Mouse (Mus musculus) liver, embryonic 13.5 days (tissue): ENCODE data around the gene Orai1. TPM values are rescaled to one million over a fixed set of nuclear protein-coding genes. Genes with fewer than 3 reads are reported as not detected.
A peak's percentile ranks its signal among the peaks of the same experiment; 100 is the strongest.
"Not testable (repeated sequence)": the region's sequence is repeated elsewhere in the genome, so short reads cannot be mapped to it uniquely, and the experiment has no call there.

ENCODE experiments used
- ATAC-seq: fragments of 200-750 bp; cut with Nextera tagmentation; 2 replicates; pipeline ENCODE4 v1.8.0; 2017; ENCODE audit warnings: low read depth, mild to moderate bottlenecking, moderate number of reproducible peaks, moderate library complexity
- DNase-seq: peaks from one replicate; pipeline ENCODE4 v3.0.0; 2022
- H3K27ac ChIP-seq: fragments of 300-500 bp; sonication (generic); 2 replicates; pipeline ENCODE4 v1.5.1; 2015; ENCODE audit warnings: moderate library complexity, mild to moderate bottlenecking, inconsistent platforms
- H3K27me3 ChIP-seq: fragments of 300-500 bp; sonication (generic); 2 replicates; pipeline ENCODE4 v1.6.1; 2015; ENCODE audit warnings: mild to moderate bottlenecking, inconsistent platforms
- H3K36me3 ChIP-seq: fragments of 300-500 bp; sonication (generic); 2 replicates; pipeline ENCODE4 v1.6.1; 2015; ENCODE audit warnings: mild to moderate bottlenecking, inconsistent platforms
- H3K4me1 ChIP-seq: fragments of 300-500 bp; sonication (generic); replicated peaks from 2 replicates; pipeline ENCODE4 v1.6.1; 2015; ENCODE audit warnings: inconsistent platforms
- H3K4me2 ChIP-seq: fragments of 300-500 bp; sonication (generic); 2 replicates; pipeline ENCODE4 v1.6.1; 2015; ENCODE audit warnings: inconsistent platforms, mild to moderate bottlenecking, moderate library complexity
- H3K4me3 ChIP-seq: fragments of 300-500 bp; sonication (generic); replicated peaks from 2 replicates; pipeline ENCODE4 v1.5.1; 2015; ENCODE audit warnings: mild to moderate bottlenecking, inconsistent platforms
- H3K9ac ChIP-seq: fragments of 300-500 bp; sonication (generic); 2 replicates; pipeline ENCODE4 v1.6.1; 2015; ENCODE audit warnings: mild to moderate bottlenecking, inconsistent platforms
- H3K9me3 ChIP-seq: fragments of 300-500 bp; sonication (generic); replicated peaks from 2 replicates; pipeline ENCODE4 v1.6.1; 2016; ENCODE audit warnings: inconsistent platforms
- WGBS: fragments of 180-500 bp; shearing (Covaris S2); methylation state at CpG from one replicate; pipeline ENCODE4 v1.1.7; 2015; ENCODE audit not compliant: insufficient replicate concordance; 5-methylcytosine and 5-hydroxymethylcytosine counted together
- polyA plus RNA-seq: library from polyadenylated mRNA; unstranded; fragments of >200 nt; fragmentation: Nextera tagmentation; extraction: Ambion mirVana; gene quantifications from 2 replicates; pipeline ENCODE4 v1.2.1, GENCODE M21; 2015

Gene Orai1
- polyA plus RNA-seq, 1 experiment from 2014 or later = 8.2 TPM

DNA sequence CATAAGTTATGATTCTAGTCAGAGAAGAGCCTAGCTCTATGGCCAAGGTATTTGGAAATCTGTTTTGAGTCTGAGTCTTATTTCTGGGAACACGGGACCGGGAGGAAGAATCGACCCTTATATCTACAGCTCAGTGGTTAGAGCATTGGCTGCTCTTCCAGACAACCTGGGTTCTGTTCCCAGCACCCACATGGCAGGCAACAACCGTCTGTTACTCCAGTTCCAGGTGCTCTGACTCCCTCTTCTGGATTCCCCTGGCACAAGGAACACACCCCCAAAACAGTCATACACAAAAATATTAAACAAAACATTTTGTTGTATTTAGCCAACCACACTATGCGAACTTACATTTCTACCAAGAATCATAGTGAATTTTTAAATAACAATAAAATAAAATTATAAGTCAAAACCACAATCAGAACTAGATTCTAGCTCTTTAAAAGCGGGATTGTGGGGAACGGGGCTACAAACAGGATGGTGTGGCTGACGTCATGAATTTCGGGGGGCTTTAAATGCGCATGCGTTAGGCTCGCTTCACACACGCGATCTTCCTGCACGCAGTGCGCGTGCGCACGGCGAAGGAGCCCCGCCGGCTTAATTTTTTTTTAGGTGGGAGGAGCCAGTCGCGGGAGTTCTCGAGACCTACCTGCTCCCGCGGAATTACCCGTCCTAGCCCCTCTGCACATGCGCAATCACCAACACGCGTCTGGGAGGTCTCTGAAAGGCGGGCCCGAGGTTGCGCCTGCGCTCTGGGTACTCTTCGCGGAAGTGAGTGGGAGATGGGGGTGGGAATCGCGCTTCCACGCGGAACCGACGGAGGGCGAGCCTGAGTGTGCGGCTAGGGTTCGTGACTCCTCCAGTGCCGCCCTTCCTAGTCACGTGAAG is 42.7 kb downstream of the Orai1 start:
- Histone ChIP-seq H3K4me1 (peaks cover 28% of the 10 kb centered on the region), H3K9me3 (no peaks in the 10 kb centered on the region), H3K36me3 (no peaks in the 10 kb centered on the region), H3K27ac (peak overlapping the region; percentile 81), H3K4me2 (peak overlapping the region; percentile 76), H3K4me3 (peak overlapping the region; percentile 64), H3K27me3 (no peaks in the 10 kb centered on the region), H3K9ac (peak overlapping the region; percentile 73)
- 7% methylated on average over 48 of the region's 48 CpGs for WGBS
- ATAC-seq (peak; percentile 98), DNase-seq (peak; percentile 100)

DNA sequence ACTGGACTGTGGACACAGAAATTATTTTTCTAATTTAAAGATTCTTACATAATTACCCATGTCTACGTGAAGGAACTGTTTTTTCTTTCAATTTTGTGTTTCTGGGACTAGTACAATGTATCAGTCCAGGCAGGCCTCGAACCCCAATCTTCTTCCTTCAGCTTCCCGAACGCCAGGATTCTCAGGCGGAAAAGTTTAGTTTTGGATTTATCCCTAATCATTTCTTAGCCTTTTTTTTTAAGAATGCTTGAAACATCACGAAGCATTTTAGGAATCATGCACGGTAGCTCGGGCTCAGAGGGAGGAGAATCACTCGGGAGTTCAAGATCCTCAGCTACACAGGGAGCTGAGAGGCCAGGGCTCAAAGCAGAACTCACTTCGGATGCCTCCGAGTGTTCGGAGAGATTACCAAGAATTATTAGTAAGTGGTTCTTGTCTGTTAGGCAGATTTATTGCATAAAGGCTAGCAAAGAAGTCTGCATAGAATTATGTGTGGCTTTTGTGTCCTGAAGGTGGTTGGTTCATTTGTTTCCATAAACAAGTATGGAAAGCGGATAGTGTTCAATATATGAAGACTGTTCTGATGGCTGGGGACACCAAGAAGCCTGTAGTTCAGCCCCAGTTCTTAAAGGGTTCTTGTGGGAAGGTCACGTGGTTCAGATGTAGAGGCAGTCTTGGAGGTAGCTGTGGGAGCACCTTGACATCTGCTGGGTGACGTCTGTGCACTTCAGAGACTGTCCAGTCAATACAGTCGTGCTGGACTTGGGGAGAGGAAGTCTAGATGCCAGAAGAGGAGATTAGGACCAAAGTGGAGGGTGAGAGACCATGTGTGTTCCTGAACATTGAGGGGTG is 43.6 kb downstream of the Orai1 start:
- DNase-seq (no peak), ATAC-seq (no peak)
- Histone ChIP-seq H3K4me1 (peaks cover 28% of the 10 kb centered on the region), H3K36me3 (no peaks in the 10 kb centered on the region), H3K4me2 (peak overlapping the region; percentile 76), H3K27me3 (no peaks in the 10 kb centered on the region), H3K4me3 (peak overlapping the region; percentile 64), H3K9ac (peak overlapping the region; percentile 73), H3K27ac (peak overlapping the region; percentile 81), H3K9me3 (no peaks in the 10 kb centered on the region)
- whole genome bisulfite sequencing = 20% methylated on average over 16 of the region's 16 CpGs

DNA sequence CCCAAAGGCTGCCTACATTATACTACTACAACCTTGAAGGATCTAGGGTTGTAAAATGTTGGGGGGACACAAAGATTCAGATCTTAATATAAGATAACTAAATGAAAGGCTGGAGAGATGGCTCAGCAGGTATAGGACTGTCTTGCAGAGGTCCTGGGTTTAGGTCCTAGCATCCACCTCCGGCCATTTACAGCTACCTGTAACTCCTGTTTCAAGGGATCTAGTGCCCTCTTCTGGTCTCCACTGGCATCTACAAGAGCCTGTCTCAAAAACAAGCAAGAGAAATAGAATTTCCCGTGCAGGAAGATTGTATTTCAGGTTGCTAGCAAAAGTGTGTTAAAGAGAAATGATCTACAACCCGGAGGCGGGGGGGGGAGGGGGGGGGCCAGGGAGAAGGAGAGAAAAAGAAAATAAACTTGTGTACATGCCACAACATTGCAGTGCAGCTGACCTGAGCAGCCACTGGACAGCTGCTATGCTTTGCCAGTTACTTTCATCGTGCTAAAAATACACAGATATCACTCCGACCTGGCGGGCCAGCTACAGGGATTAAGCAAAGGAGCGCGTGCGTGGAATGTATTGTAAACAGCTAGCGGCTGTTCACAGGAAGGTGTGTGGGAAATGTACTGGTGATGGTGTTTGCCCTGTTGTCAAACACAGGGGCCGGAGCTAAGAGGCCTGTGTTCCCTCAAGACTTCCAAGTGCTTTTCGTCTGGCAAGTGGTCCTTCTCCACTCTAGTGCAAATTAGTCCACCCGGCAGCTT is 45.1 kb downstream of the Orai1 start:
- WGBS = 37% methylated on average over 14 of the region's 14 CpGs
- no peaks in the 10 kb centered on the region for H3K9me3 ChIP-seq
- H3K4me3 ChIP-seq = no peak overlapping the region
- DNase-seq (peak; percentile 48), ATAC-seq (no peak)
- H3K27me3 ChIP-seq = no peaks in the 10 kb centered on the region
- H3K4me2 ChIP-seq = no peak overlapping the region
- H3K9ac ChIP-seq = 0 out of 2 replicates have a peak overlapping the region, but pooled peaks have one; percentile 48
- peak overlapping the region; percentile 81; the same call in 1 of the 2 replicates for H3K27ac ChIP-seq
- peaks cover 33% of the 10 kb centered on the region for H3K4me1 ChIP-seq
- no peaks in the 10 kb centered on the region for H3K36me3 ChIP-seq

DNA sequence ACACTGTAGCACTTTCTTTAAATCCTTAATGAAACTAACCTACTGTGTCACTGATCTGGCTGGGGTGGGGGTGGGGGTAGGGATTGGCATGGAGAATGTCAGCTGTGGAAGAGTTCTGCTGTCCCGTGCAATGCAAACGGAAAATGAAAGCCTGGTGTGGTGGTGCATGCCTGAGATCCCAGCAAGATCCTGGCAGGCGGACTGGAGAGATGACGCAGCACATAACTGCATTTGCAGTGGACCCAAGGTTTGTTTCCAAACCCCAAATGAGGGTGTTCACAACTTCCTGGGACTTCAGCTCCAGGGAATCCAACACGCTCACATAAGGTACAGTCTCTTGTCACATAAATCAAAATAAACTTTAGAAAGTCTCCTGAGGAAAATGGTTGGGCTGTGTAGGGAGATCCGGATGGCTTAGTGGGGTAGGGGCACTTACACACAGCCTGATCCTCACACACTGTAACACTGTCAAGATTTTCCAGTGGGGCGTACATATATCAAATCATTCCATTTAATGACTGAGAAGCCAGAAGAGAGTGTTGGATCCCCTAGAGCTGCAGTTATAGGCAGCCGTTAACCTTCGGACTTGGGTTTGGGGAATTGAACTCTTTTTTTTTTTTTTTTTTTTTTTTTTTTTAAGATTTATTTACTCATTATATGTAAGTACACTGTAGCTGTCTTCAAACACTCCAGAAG is 46.0 kb downstream of the Orai1 start:
- Histone ChIP-seq H3K27ac (no peak overlapping the region), H3K36me3 (no peaks in the 10 kb centered on the region), H3K4me2 (no peak overlapping the region), H3K27me3 (no peaks in the 10 kb centered on the region), H3K9ac (no peak overlapping the region), H3K4me3 (no peak overlapping the region), H3K4me1 (peaks cover 33% of the 10 kb centered on the region), H3K9me3 (no peaks in the 10 kb centered on the region)
- 76% methylated on average over 9 of the region's 9 CpGs for WGBS
- ATAC-seq (no peak), DNase-seq (no peak)

GRCm38 (mm10) chr5:123061402-123061749 is 46.5 kb downstream of the Orai1 start:
- H3K9ac ChIP-seq, DNase-seq, H3K4me2 ChIP-seq, H3K4me3 ChIP-seq, H3K9me3 ChIP-seq, H3K27ac ChIP-seq, H3K36me3 ChIP-seq, ATAC-seq, H3K27me3 ChIP-seq: not testable (repeated sequence)
- H3K4me1 ChIP-seq = peaks cover 33% of the 10 kb centered on the region
- 59% methylated on average over 6 of the region's 6 CpGs for WGBS

GRCm38 (mm10) chr5:123063141-123063540 is 48.3 kb downstream of the Orai1 start:
- Histone ChIP-seq H3K9me3 (no peaks in the 10 kb centered on the region), H3K4me2 (no peak overlapping the region), H3K4me1 (peaks cover 38% of the 10 kb centered on the region), H3K9ac (no peak overlapping the region), H3K36me3 (no peaks in the 10 kb centered on the region), H3K27me3 (no peaks in the 10 kb centered on the region), H3K4me3 (no peak overlapping the region), H3K27ac (no peak overlapping the region)
- DNase-seq = no peak
- no peak for ATAC-seq
- whole genome bisulfite sequencing = 74% methylated on average over 3 of the region's 3 CpGs

DNA sequence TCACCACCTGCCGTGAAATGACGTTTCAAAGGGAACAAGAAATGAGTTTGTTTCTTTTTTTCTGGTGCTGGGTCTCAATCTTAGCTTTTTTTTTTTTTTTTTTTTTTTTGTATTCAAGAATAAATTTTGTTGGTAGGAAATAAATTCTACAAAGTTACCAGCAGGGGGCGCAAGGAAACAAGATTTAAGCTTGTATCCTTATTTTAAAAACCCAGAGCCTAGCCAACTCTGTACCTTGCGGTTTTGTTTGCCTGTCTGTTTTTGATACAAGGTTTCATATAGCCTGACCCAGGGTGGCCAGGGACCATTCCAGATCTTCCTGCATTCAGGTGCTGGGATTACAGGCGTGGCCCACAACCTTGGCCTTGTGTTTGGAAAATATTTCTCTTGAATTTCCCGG is 49.3 kb downstream of the Orai1 start:
- DNase-seq (peak; percentile 56), ATAC-seq (no peak)
- Histone ChIP-seq H3K4me2 (no peak overlapping the region), H3K4me1 (peaks cover 28% of the 10 kb centered on the region), H3K27me3 (no peaks in the 10 kb centered on the region), H3K4me3 (no peak overlapping the region), H3K27ac (no peak overlapping the region), H3K36me3 (no peaks in the 10 kb centered on the region), H3K9ac (no peak overlapping the region), H3K9me3 (no peaks in the 10 kb centered on the region)
- 30% methylated on average over 6 of the region's 6 CpGs for WGBS

GRCm38 (mm10) chr5:123067395-123067995 is 52.6 kb downstream of the Orai1 start:
- H3K9me3 ChIP-seq = no peaks in the 10 kb centered on the region
- DNase-seq (peak; percentile 47), ATAC-seq (peak; percentile 79)
- no peak overlapping the region for H3K4me2 ChIP-seq
- WGBS = 14% methylated on average over 6 of the region's 6 CpGs
- H3K27me3 ChIP-seq = no peaks in the 10 kb centered on the region
- no peak overlapping the region for H3K9ac ChIP-seq
- H3K4me3 ChIP-seq = no peak overlapping the region
- peak overlapping the region; percentile 1; the same call in 1 of the 2 replicates for H3K27ac ChIP-seq
- H3K4me1 ChIP-seq = peaks cover 10% of the 10 kb centered on the region
- H3K36me3 ChIP-seq = no peaks in the 10 kb centered on the region

GRCm38 (mm10) chr5:123068115-123068514 is 53.2 kb downstream of the Orai1 start, which contains the start of gene Tmem120b:
TSS of gene Tmem120b (plus strand) at chr5:123068415.
- Histone ChIP-seq H3K9me3 (no peaks in the 10 kb centered on the region), H3K36me3 (no peaks in the 10 kb centered on the region), H3K9ac (no peak within 1 kb of the TSS), H3K4me1 (peaks cover 10% of the 10 kb centered on the region), H3K27me3 (no peaks in the 10 kb centered on the region), H3K27ac (peak within 1 kb of the TSS; percentile 1; the same call in 1 of the 2 replicates), H3K4me3 (no peak within 1 kb of the TSS), H3K4me2 (no peak within 1 kb of the TSS)
- WGBS = 83% methylated on average over 12 of the region's 12 CpGs
- DNase-seq = no peak
- ATAC-seq = no peak

- ATAC-seq (no peak), DNase-seq (no peak)
- Histone ChIP-seq H3K9ac (no peak overlapping the region), H3K4me1 (peaks cover 10% of the 10 kb centered on the region), H3K36me3 (no peaks in the 10 kb centered on the region), H3K4me3 (no peak overlapping the region), H3K4me2 (no peak overlapping the region), H3K27me3 (no peaks in the 10 kb centered on the region), H3K27ac (no peak overlapping the region), H3K9me3 (no peaks in the 10 kb centered on the region)
- WGBS = 84% methylated on average over 2 of the region's 2 CpGs
These were observed 53.8 kb downstream of the Orai1 start for GRCm38 (mm10) chr5:123068714-123069113.
